Mouse (Mus musculus) adrenal gland, postnatal 0 days (tissue): Measurements from ENCODE around the gene Zdhhc15. TPM values are rescaled to one million over a fixed set of nuclear protein-coding genes. Genes with fewer than 3 reads are reported as not detected.

ENCODE experiments used
- polyA plus RNA-seq: library from polyadenylated mRNA; unstranded; fragments of >200 nt; fragmentation: Nextera tagmentation; extraction: Ambion mirVana; gene quantifications from 2 replicates; pipeline ENCODE4 v1.2.1, GENCODE M21; 2015

Gene Zdhhc15
- 2.3 and 4.1 TPM in 2 replicates for polyA plus RNA-seq

DNA sequence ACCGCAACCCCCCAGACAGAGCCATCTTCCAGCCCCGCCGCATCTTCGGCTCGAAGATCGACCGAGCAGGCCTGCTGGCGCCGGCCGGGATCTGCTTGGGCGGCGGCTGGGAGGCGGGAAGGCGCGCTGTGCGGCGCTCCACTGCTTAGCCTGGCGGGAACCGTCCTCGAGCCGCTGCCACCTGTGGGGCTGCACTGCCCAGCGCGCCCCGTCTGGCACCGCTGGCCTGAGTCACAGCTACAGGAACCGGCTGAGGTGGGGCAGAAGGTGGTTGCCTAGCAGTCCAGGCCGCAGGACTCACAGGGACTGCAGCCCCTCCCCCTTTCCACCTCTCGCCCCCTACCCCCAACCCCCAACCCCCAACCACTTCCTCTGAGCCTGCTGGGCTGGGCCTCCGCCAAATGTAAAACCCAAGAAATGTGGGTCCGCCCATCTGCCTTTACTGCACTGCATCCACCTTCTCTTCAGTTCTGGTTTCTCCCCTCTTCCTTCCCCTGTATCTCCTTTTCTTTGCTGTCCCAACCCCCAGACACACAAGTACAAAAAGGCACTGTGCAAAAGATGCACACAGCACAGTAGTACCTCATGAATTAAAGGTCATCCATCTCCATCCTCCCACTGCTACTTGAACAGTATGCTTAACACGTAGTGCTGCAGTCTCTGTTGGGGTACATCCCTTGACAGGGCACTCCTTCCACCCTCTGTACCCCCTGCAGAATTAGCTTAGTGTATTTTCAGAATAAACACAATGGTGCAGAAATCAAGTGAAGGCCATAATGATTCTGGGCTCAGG, at the start of gene Zdhhc15:
Gene Zdhhc15, minus strand, starts transcription at position 308 of the 793 bp plus-strand sequence.

Other genes with a start within 250 kb of the Zdhhc15 start
- gene Uprt, start 188.2 kb downstream of the Zdhhc15 start, polyA plus RNA-seq = 0.80 and 1.1 TPM in 2 replicates
- 0.81 and 1.2 TPM in 2 replicates for gene Magee2, start 186.2 kb upstream of the Zdhhc15 start, polyA plus RNA-seq